In the genomic region with DNA sequence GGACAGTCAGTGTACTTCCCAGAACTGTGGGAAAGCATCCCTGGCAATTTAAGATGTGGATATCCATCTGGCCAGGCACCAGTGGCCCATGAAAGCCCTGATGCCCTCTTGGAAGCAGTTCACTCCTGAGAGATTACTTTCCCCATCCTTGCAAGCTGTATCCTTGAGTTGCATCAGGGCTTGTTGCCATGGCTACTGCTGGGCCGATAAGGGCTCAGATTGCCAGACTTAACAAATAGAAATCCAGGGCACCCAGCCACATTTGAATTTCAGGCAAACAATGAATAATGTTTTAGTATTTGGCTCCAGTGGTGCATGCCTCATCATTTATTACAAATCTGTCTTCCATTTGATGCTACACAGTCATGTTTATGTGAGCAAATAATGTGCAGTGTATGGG, we compare ENCODE assay signal across 9 mouse cellular contexts.
DNase-seq lines count a peak whose midpoint lies in the region; ATAC-seq and TF ChIP-seq lines count a peak whose summit lies in the region.
"Had no signal": no experiment of that assay in that cellular context is flagged by ENCODE, and none has a peak within 500 bp of the region (broad histone marks: within the 10 kb centered on the region; RNA-seq: fewer than 3 reads in every experiment).

No protein-coding gene starts in this region.

- ATAC-seq in embryonic facial prominence, embryonic 14.5 days (ENCODE audit: low read depth), result peak; percentile 62; the same call in 1 of the 2 replicates
- 0 out of 2 replicates have a peak, but pooled peaks have one; percentile 25 for ATAC-seq in lung, postnatal 0 days
- peak; percentile 82 for ATAC-seq in forebrain, embryonic 16.5 days

- H3K9ac ChIP-seq in embryonic facial prominence, embryonic 14.5 days (ENCODE audit: low read depth, low read length), result no peak overlapping the region
- no peak overlapping the region for H3K9ac ChIP-seq in lung, postnatal 0 days (replicated peaks; ENCODE audit: low read depth)
- H3K9ac ChIP-seq in forebrain, embryonic 16.5 days (replicated peaks; ENCODE audit: low read depth, low read length), result no peak overlapping the region

- TF ChIP-seq CTCF in lung, postnatal 0 days (IDR thresholded peaks at IDR 0.05), result no peak
- TF ChIP-seq CTCF in lung, adult 2 months (IDR thresholded peaks at IDR 0.05; ENCODE audit: insufficient read depth, low read length), result no peak

- H3K4me3 ChIP-seq in embryonic facial prominence, embryonic 14.5 days (ENCODE audit: low read depth, low read length), result no peak overlapping the region
- H3K4me3 ChIP-seq in embryonic facial prominence, embryonic 10.5 days, result no peak overlapping the region
- H3K4me3 ChIP-seq in lung, postnatal 0 days (ENCODE audit: low read depth, low read length), result no peak overlapping the region
- no peak overlapping the region for H3K4me3 ChIP-seq in lung, adult 2 months (replicated peaks; ENCODE audit: extremely low read depth, low read depth, low read length)
- no peak overlapping the region for H3K4me3 ChIP-seq in forebrain, embryonic 16.5 days (replicated peaks; ENCODE audit: low read length)
- H3K4me3 ChIP-seq: erythroblast, embryonic 14.5 days had no signal

- DNase-seq in embryonic facial prominence, embryonic 14.5 days (ENCODE audit: low spot score), result peak; percentile 56
- DNase-seq in embryonic facial prominence, embryonic 10.5 days (ENCODE audit: low spot score), result no peak
- peak; percentile 47 for DNase-seq in lung, postnatal 0 days (ENCODE audit: low spot score)
- DNase-seq in lung, adult 2 months, result no peak
- peak; percentile 40 for DNase-seq in lung, postnatal 14 days
- no peak for DNase-seq in T-cell, adult 2 months (ENCODE audit: low spot score)
- DNase-seq in c-Kit-positive CD71-positive TER-119-positive erythroid progenitor cells, embryonic 14.5 days (ENCODE audit: low spot score), result no peak

- H3K36me3 ChIP-seq in embryonic facial prominence, embryonic 14.5 days (ENCODE audit: control insufficient read depth, insufficient read depth, low read length), result peaks cover 4% of the 10 kb centered on the region; the same call in 1 of the 2 replicates
- H3K36me3 ChIP-seq in embryonic facial prominence, embryonic 10.5 days (replicated peaks), result peaks cover 39% of the 10 kb centered on the region
- H3K36me3 ChIP-seq in lung, postnatal 0 days (ENCODE audit: insufficient read depth, low read length), result no peaks in the 10 kb centered on the region
- no peaks in the 10 kb centered on the region for H3K36me3 ChIP-seq in forebrain, embryonic 16.5 days (ENCODE audit: control insufficient read depth, insufficient read depth)

- H3K4me1 ChIP-seq in embryonic facial prominence, embryonic 14.5 days (ENCODE audit: control insufficient read depth, insufficient read depth, low read length), result no peaks in the 10 kb centered on the region
- peaks cover 15% of the 10 kb centered on the region for H3K4me1 ChIP-seq in embryonic facial prominence, embryonic 10.5 days
- H3K4me1 ChIP-seq in lung, postnatal 0 days (ENCODE audit: insufficient read depth, low read depth, low read length), result no peaks in the 10 kb centered on the region
- no peaks in the 10 kb centered on the region for H3K4me1 ChIP-seq in lung, adult 2 months (ENCODE audit: control insufficient read depth, insufficient read depth, low read length)
- peaks cover 10% of the 10 kb centered on the region for H3K4me1 ChIP-seq in forebrain, embryonic 16.5 days (replicated peaks; ENCODE audit: control insufficient read depth, insufficient read depth, low read length)

- no peak overlapping the region for H3K4me2 ChIP-seq in embryonic facial prominence, embryonic 14.5 days (ENCODE audit: low read depth, low read length)
- no peak overlapping the region for H3K4me2 ChIP-seq in lung, postnatal 0 days (replicated peaks; ENCODE audit: low read depth, low read length)
- no peak overlapping the region for H3K4me2 ChIP-seq in forebrain, embryonic 16.5 days (ENCODE audit: low read length)

- 60% methylated on average over 1 of the region's 1 CpGs for WGBS in embryonic facial prominence, embryonic 14.5 days
- 73% methylated on average over 1 of the region's 1 CpGs for WGBS in embryonic facial prominence, embryonic 10.5 days
- WGBS in lung, postnatal 0 days, result 33% methylated on average over 1 of the region's 1 CpGs
- WGBS in lung, adult 2 months, result 26% methylated on average over 1 of the region's 1 CpGs
- WGBS in forebrain, embryonic 16.5 days, result 13% methylated on average over 1 of the region's 1 CpGs

- no peak for TF ChIP-seq POLR2A in lung, adult 2 months (IDR thresholded peaks at IDR 0.05; ENCODE audit: borderline replicate concordance, extremely low read depth, low read depth, low read length)

- TF ChIP-seq EP300 in lung, postnatal 0 days (IDR thresholded peaks at IDR 0.05), result no peak

- H3K9me3 ChIP-seq in embryonic facial prominence, embryonic 14.5 days (ENCODE audit: control insufficient read depth, low read length), result 0 out of 2 replicates have a peak, but pooled peaks cover 4% of the 10 kb centered on the region
- no peaks in the 10 kb centered on the region for H3K9me3 ChIP-seq in embryonic facial prominence, embryonic 10.5 days
- no peaks in the 10 kb centered on the region for H3K9me3 ChIP-seq in lung, postnatal 0 days (ENCODE audit: low read length)
- no peaks in the 10 kb centered on the region for H3K9me3 ChIP-seq in forebrain, embryonic 16.5 days (ENCODE audit: control insufficient read depth, low read length)

- H3K27ac ChIP-seq in embryonic facial prominence, embryonic 14.5 days (replicated peaks; ENCODE audit: low read depth, low read length), result no peak overlapping the region
- H3K27ac ChIP-seq in embryonic facial prominence, embryonic 10.5 days (replicated peaks), result no peak overlapping the region
- no peak overlapping the region for H3K27ac ChIP-seq in lung, postnatal 0 days (ENCODE audit: low read length)
- H3K27ac ChIP-seq in forebrain, embryonic 16.5 days (ENCODE audit: low read length), result 0 out of 2 replicates have a peak overlapping the region, but pooled peaks have one; percentile 26

- H3K27me3 ChIP-seq in embryonic facial prominence, embryonic 14.5 days (replicated peaks; ENCODE audit: control insufficient read depth, insufficient read depth, low read length), result no peaks in the 10 kb centered on the region
- H3K27me3 ChIP-seq in embryonic facial prominence, embryonic 10.5 days (replicated peaks; ENCODE audit: low read depth, poor library complexity, severe bottlenecking), result no peaks in the 10 kb centered on the region
- no peaks in the 10 kb centered on the region for H3K27me3 ChIP-seq in lung, postnatal 0 days (replicated peaks; ENCODE audit: insufficient read depth, low read length)
- H3K27me3 ChIP-seq in forebrain, embryonic 16.5 days (replicated peaks; ENCODE audit: control insufficient read depth, insufficient read depth, low read length), result no peaks in the 10 kb centered on the region

Comparison
In these comparisons a context has a peak if more than half of its experiments do, and no peak if none do; other contexts are left out.
1. DNase-seq: peak in embryonic facial prominence, embryonic 14.5 days (single experiment), lung, postnatal 0 days (single experiment) and lung, postnatal 14 days (single experiment); none in embryonic facial prominence, embryonic 10.5 days (single experiment), lung, adult 2 months (single experiment), T-cell, adult 2 months (single experiment) and c-Kit-positive CD71-positive TER-119-positive erythroid progenitor cells, embryonic 14.5 days (single experiment).
2. ATAC-seq: peak in every context shown above with its lines; median percentile 82 in forebrain, embryonic 16.5 days; 62 in embryonic facial prominence, embryonic 14.5 days; 25 in lung, postnatal 0 days.